Mouse (Mus musculus) hindbrain, postnatal 0 days (tissue): ENCODE measurements around the gene Nat9. TPM values are rescaled to one million over a fixed set of nuclear protein-coding genes. Genes with fewer than 3 reads are reported as not detected.

ENCODE experiments used
- ATAC-seq: fragments of 200-750 bp; cut with Nextera tagmentation; 2 replicates; pipeline ENCODE4 v1.8.0; 2017; ENCODE audit warnings: mild to moderate bottlenecking, moderate TSS enrichment, moderate library complexity
- DNase-seq: peaks from one replicate; pipeline ENCODE4 v3.0.0-alpha.2; 2015; ENCODE audit warnings: low spot score
- H3K27ac ChIP-seq: fragments of 300-500 bp; sonication (generic); 2 replicates; pipeline ENCODE4 v1.5.1; 2014; ENCODE audit warnings: mild to moderate bottlenecking
- H3K27me3 ChIP-seq: fragments of 300-500 bp; sonication (generic); 2 replicates; pipeline ENCODE4 v1.6.1; 2014; ENCODE audit warnings: low read length, mixed read lengths; ENCODE audit not compliant: insufficient read depth
- H3K36me3 ChIP-seq: fragments of 300-500 bp; sonication (generic); 2 replicates; pipeline ENCODE4 v1.6.1; 2014; ENCODE audit warnings: low read length, mixed read lengths; ENCODE audit not compliant: insufficient read depth
- H3K4me1 ChIP-seq: fragments of 300-500 bp; sonication (generic); 2 replicates; pipeline ENCODE4 v1.6.1; 2014; ENCODE audit warnings: antibody characterized with exemption, low read length, mixed read lengths; ENCODE audit not compliant: insufficient read depth
- H3K4me2 ChIP-seq: fragments of 300-500 bp; sonication (generic); 2 replicates; pipeline ENCODE4 v1.6.1; 2014; ENCODE audit warnings: low read depth, mild to moderate bottlenecking, low read length, moderate library complexity, mixed read lengths
- H3K4me3 ChIP-seq: fragments of 300-500 bp; sonication (generic); 2 replicates; pipeline ENCODE4 v1.5.1; 2014; ENCODE audit warnings: low read length
- H3K9ac ChIP-seq: fragments of 300-500 bp; sonication (generic); replicated peaks from 2 replicates; pipeline ENCODE4 v1.6.1; 2014; ENCODE audit warnings: mild to moderate bottlenecking, low read length, moderate library complexity, mixed read lengths
- H3K9me3 ChIP-seq: fragments of 300-500 bp; sonication (generic); 2 replicates; pipeline ENCODE4 v1.6.1; 2016; ENCODE audit warnings: low read length, mixed read lengths
- CTCF ChIP-seq: IDR thresholded peaks from 2 replicates; pipeline ENCODE4 v1.5.1; 2016; ENCODE audit warnings: antibody characterized with exemption, control low read depth, low read depth
- WGBS: fragments of 180-500 bp; shearing (Covaris S2); extraction: QIAGEN DNeasy Blood & Tissue Kit; methylation state at CpG from one replicate; pipeline ENCODE4 v1.1.7; 2014; 5-methylcytosine and 5-hydroxymethylcytosine counted together
- polyA plus RNA-seq: library from polyadenylated mRNA; unstranded; fragments of >200 nt; fragmentation: Nextera tagmentation; extraction: Ambion mirVana; gene quantifications from 2 replicates; pipeline ENCODE4 v1.2.1, GENCODE M21; 2015
- total RNA-seq: library from RNA; depleted of rRNA; stranded (reverse); fragments of >200 nt; gene quantifications from 2 replicates; pipeline ENCODE4 v1.2.3, GENCODE M21; 2014

The Nat9 gene
- total and polyA plus RNA-seq, 2 experiments from 2014 or later, result 17.3 to 22.2 TPM

DNA sequence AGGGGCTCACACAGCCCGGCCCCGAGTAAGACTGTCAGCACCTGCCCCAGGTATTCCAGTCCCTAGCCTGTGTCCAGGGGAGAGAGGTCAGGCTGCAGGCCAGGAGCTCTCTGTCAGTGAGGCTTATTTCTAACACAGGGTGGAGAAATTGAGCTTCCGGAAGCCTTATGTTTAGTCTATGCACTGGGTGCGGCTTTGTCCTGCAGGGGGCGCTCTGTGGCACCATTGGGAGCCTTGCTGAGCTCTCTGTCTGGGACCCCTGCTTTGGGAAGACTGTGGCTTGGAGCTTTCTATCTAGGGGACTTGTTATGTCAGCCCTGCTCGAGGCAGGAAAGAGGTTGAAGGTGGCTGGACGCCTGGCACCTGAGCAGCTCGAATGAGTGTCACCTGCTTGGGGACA, 37.2 kb upstream of the Nat9 start:
- ATAC-seq, result no peak
- Histone ChIP-seq H3K27ac (no peak overlapping the region), H3K4me3 (no peak overlapping the region), H3K36me3 (no peaks in the 10 kb centered on the region), H3K4me1 (peaks cover 27% of the 10 kb centered on the region), H3K4me2 (no peak overlapping the region), H3K27me3 (no peaks in the 10 kb centered on the region), H3K9me3 (no peaks in the 10 kb centered on the region), H3K9ac (no peak overlapping the region)
- TF ChIP-seq CTCF, result peak; percentile 78
- WGBS, result 42% methylated on average over 8 of the region's 8 CpGs
- peak; percentile 82 for DNase-seq

GRCm38 (mm10) chr11:115223877-115224276, 36.2 kb upstream of the Nat9 start:
- Histone ChIP-seq H3K27ac (no peak overlapping the region), H3K27me3 (no peaks in the 10 kb centered on the region), H3K9me3 (no peaks in the 10 kb centered on the region), H3K9ac (no peak overlapping the region), H3K36me3 (no peaks in the 10 kb centered on the region), H3K4me3 (no peak overlapping the region), H3K4me1 (peaks cover 27% of the 10 kb centered on the region), H3K4me2 (no peak overlapping the region)
- no peak for TF ChIP-seq CTCF
- WGBS, result 80% methylated on average over 6 of the region's 6 CpGs
- DNase-seq (no peak), ATAC-seq (no peak)

DNA sequence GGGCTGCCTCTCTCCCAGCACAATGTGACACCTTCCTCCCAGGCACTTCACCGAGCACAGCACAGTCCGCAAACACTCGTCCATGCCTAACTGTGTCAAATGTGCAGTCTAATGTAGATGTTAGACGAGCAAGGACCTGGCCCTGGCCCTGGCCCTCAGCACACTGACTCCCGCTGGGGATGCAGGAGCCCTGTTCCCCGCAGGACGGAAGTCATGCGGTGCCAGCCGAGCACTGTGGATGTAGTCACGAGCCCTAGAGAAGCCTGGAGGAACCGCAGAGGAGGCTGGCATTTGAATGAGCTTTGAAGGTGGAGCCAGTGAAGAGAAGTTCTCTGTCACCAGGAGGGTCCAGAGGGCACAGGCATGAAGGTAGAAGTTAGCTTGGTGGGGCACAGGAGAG, 35.8 kb upstream of the Nat9 start:
- H3K9me3 ChIP-seq, result no peaks in the 10 kb centered on the region
- H3K27ac ChIP-seq, result no peak overlapping the region
- no peak for ATAC-seq
- DNase-seq, result no peak
- H3K9ac ChIP-seq, result no peak overlapping the region
- TF ChIP-seq CTCF, result no peak
- H3K4me3 ChIP-seq, result no peak overlapping the region
- peaks cover 27% of the 10 kb centered on the region for H3K4me1 ChIP-seq
- no peaks in the 10 kb centered on the region for H3K36me3 ChIP-seq
- H3K4me2 ChIP-seq, result no peak overlapping the region
- WGBS, result 57% methylated on average over 11 of the region's 11 CpGs
- no peaks in the 10 kb centered on the region for H3K27me3 ChIP-seq

- Histone ChIP-seq H3K9ac (no peak overlapping the region), H3K4me2 (no peak overlapping the region), H3K4me1 (peaks cover 28% of the 10 kb centered on the region), H3K9me3 (no peaks in the 10 kb centered on the region), H3K27me3 (no peaks in the 10 kb centered on the region), H3K36me3 (no peaks in the 10 kb centered on the region), H3K27ac (no peak overlapping the region), H3K4me3 (no peak overlapping the region)
- ATAC-seq (no peak), DNase-seq (no peak)
- TF ChIP-seq CTCF, result 0 out of 2 replicates have a peak, but pooled peaks have one; percentile 17
- 34% methylated on average over 5 of the region's 5 CpGs for WGBS
Measured at GRCm38 (mm10) chr11:115222570-115222969, 34.9 kb upstream of the Nat9 start.

GRCm38 (mm10) chr11:115222077-115222476, 34.4 kb upstream of the Nat9 start:
- H3K4me1 ChIP-seq, result peaks cover 30% of the 10 kb centered on the region
- DNase-seq, result peak; percentile 66

DNA sequence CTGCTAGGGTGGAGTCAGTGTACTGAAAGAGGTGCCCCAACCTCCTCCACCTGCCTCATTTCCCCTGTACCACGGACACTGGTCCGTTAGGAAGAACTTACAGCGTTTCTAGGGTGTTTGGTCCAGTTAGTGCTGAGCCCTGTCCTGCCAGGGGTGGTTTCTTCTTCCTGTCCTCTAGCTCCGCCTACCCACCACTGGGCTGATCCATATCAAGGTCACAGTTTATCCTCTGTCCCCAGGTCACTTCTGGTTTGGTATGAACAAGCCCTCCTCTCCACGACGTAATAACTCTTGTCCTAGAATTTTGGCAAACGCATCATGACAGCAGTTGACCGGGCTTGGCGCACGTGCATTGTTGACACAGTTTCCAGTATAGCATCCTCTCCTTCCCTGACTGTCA, 32.0 kb upstream of the Nat9 start:
- ATAC-seq (no peak), DNase-seq (no peak)
- Histone ChIP-seq H3K4me2 (no peak overlapping the region), H3K9me3 (no peaks in the 10 kb centered on the region), H3K4me3 (no peak overlapping the region), H3K9ac (no peak overlapping the region), H3K4me1 (peaks cover 11% of the 10 kb centered on the region), H3K36me3 (no peaks in the 10 kb centered on the region), H3K27me3 (no peaks in the 10 kb centered on the region), H3K27ac (no peak overlapping the region)
- WGBS, result 88% methylated on average over 10 of the region's 10 CpGs
- no peak for TF ChIP-seq CTCF

More at GRCm38 (mm10) chr11:115222077-115222476, 34.4 kb upstream of the Nat9 start:
- Histone ChIP-seq H3K9ac (no peak overlapping the region), H3K4me2 (no peak overlapping the region), H3K36me3 (no peaks in the 10 kb centered on the region), H3K27ac (no peak overlapping the region), H3K9me3 (no peaks in the 10 kb centered on the region), H3K27me3 (no peaks in the 10 kb centered on the region), H3K4me3 (no peak overlapping the region)
- WGBS, result 35% methylated on average over 12 of the region's 12 CpGs
- no peak for TF ChIP-seq CTCF
- ATAC-seq, result no peak

DNA sequence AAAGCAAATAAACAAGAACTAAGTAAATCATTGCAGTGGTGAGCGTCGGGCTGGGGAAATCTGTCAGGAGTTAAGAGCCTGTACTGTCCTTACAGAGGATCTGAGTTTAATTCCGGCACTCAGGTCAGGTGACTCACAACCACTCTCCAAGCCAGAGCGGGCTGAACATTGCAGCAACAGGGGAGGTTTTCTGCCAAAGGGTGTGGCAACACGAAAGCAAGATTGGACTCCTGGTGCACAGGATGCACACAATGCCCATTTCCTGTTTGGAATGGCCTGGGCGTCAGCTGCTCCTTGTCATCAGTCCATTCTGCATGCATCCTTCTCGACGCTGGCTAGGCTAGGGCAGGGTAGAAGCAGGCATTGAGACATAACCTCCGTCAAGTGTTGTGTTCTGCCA, 31.6 kb upstream of the Nat9 start:
- Histone ChIP-seq H3K4me2 (no peak overlapping the region), H3K9ac (no peak overlapping the region), H3K4me3 (no peak overlapping the region), H3K4me1 (peaks cover 11% of the 10 kb centered on the region), H3K27me3 (no peaks in the 10 kb centered on the region), H3K36me3 (no peaks in the 10 kb centered on the region), H3K9me3 (no peaks in the 10 kb centered on the region), H3K27ac (no peak overlapping the region)
- DNase-seq (no peak), ATAC-seq (no peak)
- 77% methylated on average over 9 of the region's 9 CpGs for WGBS
- no peak for TF ChIP-seq CTCF
